Mouse (Mus musculus): ENCODE results near the gene a. TPM values are rescaled to one million over a fixed set of nuclear protein-coding genes. Genes with fewer than 3 reads are reported as not detected.

a gene
- polyA plus RNA-seq, 1 experiment from 2014 or later: 3.8 TPM

DNA sequence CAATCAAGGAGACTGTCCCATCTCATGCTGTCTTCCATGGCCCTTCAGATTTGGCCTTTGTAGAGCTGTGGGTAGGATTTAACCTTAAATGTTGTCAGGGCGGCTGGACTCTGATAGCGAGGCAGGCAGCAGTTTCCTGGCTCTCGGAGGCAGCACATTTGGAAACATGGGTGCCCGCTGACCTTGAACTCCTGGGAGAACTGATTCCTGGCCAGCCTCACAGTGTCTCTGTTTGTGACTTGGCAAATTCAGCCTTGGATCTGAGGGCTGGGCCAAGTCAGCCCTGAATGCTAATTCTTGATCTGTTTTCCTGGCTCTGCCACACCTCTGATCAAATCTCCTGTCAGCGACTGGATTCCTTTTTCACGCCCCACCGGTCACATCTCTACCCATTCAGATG is 14.7 kb upstream of the a start:
- Histone ChIP-seq H3K36me3 (ENCODE audit: control insufficient read depth, insufficient read depth, low read length) (no peaks in the 10 kb centered on the region), H3K4me3 (replicated peaks; ENCODE audit: low read depth, low read length) (no peak overlapping the region), H3K9me3 (ENCODE audit: control insufficient read depth, low read length) (no peaks in the 10 kb centered on the region), H3K27me3 (ENCODE audit: control insufficient read depth, insufficient read depth, low read length) (no peaks in the 10 kb centered on the region), H3K4me2 (ENCODE audit: low read length) (no peak overlapping the region), H3K27ac (replicated peaks; ENCODE audit: low read depth, low read length) (no peak overlapping the region), H3K4me1 (ENCODE audit: control insufficient read depth, insufficient read depth, low read length) (no peaks in the 10 kb centered on the region), H3K9ac (replicated peaks; ENCODE audit: low read length) (no peak overlapping the region)
- ATAC-seq (ENCODE audit: low FRiP score, low TSS enrichment) (no peak), DNase-seq (no peak)
- WGBS: 71% methylated on average over 7 of the region's 7 CpGs

DNA sequence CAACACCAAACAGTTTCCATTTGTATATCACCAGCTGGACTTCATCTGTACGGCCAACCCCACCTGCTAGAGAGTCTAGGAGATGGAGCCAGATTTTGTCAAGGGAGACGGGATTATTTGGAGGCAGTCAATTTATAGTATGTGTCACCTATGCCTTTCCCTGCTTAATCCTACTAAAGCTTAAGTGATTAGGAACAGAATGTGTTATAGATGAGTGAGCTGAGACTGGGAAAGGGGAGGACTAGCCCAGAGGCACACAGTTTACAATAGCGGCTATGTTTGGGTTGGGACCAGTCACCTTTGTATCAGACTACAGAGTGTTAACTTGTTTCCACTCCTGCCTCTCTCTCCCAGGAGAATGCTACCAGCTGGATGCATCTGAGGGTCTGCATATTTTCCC is 11.6 kb upstream of the a start:
- Histone ChIP-seq H3K4me2 (ENCODE audit: low read length) (no peak overlapping the region), H3K4me3 (replicated peaks; ENCODE audit: low read depth, low read length) (no peak overlapping the region), H3K4me1 (ENCODE audit: control insufficient read depth, insufficient read depth, low read length) (peaks cover under 1% of the 10 kb centered on the region; the same call in 1 of the 2 replicates), H3K27me3 (ENCODE audit: control insufficient read depth, insufficient read depth, low read length) (no peaks in the 10 kb centered on the region), H3K9me3 (ENCODE audit: control insufficient read depth, low read length) (no peaks in the 10 kb centered on the region), H3K36me3 (ENCODE audit: control insufficient read depth, insufficient read depth, low read length) (no peaks in the 10 kb centered on the region), H3K27ac (replicated peaks; ENCODE audit: low read depth, low read length) (no peak overlapping the region), H3K9ac (replicated peaks; ENCODE audit: low read length) (no peak overlapping the region)
- 52% methylated on average over 3 of the region's 3 CpGs for WGBS
- no peak for ATAC-seq (ENCODE audit: low FRiP score, low TSS enrichment)
- no peak for DNase-seq

DNA sequence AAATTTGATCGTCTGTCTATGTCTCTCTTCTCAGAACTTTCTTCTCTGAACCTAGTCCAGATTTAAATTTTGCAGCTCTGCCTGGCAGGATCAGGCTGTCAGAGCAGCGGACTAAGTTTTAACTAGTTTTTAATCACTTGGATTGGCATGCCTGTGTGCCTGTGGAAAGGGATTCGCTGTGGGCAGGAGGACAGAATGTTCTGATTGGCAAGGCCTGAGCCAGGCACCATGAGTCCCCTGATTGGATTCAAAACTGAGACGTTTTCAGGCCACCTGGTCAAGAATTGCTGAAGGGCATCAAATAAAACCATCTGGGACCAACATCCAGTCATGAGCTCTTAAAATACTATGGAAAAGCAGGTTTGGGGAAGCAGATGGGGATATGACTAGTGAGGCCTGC is 8.8 kb upstream of the a start:
- Histone ChIP-seq H3K9me3 (ENCODE audit: control insufficient read depth, low read length) (no peaks in the 10 kb centered on the region), H3K27ac (replicated peaks; ENCODE audit: low read depth, low read length) (no peak overlapping the region), H3K27me3 (ENCODE audit: control insufficient read depth, insufficient read depth, low read length) (no peaks in the 10 kb centered on the region), H3K4me3 (replicated peaks; ENCODE audit: low read depth, low read length) (no peak overlapping the region), H3K4me1 (ENCODE audit: control insufficient read depth, insufficient read depth, low read length) (peaks cover 15% of the 10 kb centered on the region; the same call in 1 of the 2 replicates), H3K4me2 (ENCODE audit: low read length) (no peak overlapping the region), H3K36me3 (ENCODE audit: control insufficient read depth, insufficient read depth, low read length) (no peaks in the 10 kb centered on the region), H3K9ac (replicated peaks; ENCODE audit: low read length) (no peak overlapping the region)
- DNase-seq (no peak), ATAC-seq (ENCODE audit: low FRiP score, low TSS enrichment) (no peak)
- 82% methylated on average over 4 of the region's 4 CpGs for WGBS

DNA sequence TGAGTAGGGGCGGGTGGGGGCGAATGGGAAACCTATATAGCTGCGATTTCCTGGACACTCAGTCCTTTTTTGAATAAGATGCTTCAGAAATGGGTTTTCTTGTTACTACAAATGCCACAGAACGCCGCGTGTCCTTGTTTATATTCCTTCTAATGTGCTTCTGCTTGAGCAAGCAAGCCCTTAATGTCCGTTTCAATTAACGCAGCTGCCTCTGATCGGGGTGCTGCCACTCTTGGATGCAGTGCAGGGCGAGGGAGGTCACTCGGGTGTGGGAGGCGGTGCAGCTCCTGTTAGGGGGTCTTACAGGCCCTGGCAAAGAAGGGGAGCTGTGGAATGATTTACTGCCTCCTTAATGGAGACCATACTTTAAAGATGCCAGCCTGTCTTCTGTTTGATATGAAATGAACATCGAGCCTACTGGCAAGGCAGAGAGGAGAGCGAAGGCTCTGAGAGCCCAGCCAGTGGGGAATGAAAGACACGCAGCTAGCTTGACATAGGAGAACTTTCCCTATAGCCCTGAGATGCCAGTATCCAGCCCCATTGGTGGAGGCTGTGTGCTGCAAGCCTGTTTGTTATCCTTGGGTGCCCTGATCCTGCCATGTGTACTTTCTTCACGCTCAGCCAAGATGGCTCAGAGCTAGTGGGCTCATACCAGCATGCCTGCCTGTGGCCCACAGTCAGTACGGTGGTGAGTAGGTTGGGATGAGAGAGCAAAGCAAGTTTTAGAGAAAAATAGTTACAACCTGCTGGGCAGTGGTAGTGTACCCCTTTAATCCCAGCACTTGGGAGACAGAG is 8.1 kb upstream of the a start:
- Histone ChIP-seq H3K27me3 (ENCODE audit: control insufficient read depth, insufficient read depth, low read length) (no peaks in the 10 kb centered on the region), H3K4me2 (ENCODE audit: low read length) (no peak overlapping the region), H3K27ac (replicated peaks; ENCODE audit: low read depth, low read length) (no peak overlapping the region), H3K36me3 (ENCODE audit: control insufficient read depth, insufficient read depth, low read length) (no peaks in the 10 kb centered on the region), H3K4me3 (replicated peaks; ENCODE audit: low read depth, low read length) (no peak overlapping the region), H3K4me1 (ENCODE audit: control insufficient read depth, insufficient read depth, low read length) (peaks cover 15% of the 10 kb centered on the region; the same call in 1 of the 2 replicates), H3K9ac (replicated peaks; ENCODE audit: low read length) (no peak overlapping the region), H3K9me3 (ENCODE audit: control insufficient read depth, low read length) (no peaks in the 10 kb centered on the region)
- WGBS: 73% methylated on average over 17 of the region's 17 CpGs
- no peak for ATAC-seq (ENCODE audit: low FRiP score, low TSS enrichment)
- DNase-seq: no peak

DNA sequence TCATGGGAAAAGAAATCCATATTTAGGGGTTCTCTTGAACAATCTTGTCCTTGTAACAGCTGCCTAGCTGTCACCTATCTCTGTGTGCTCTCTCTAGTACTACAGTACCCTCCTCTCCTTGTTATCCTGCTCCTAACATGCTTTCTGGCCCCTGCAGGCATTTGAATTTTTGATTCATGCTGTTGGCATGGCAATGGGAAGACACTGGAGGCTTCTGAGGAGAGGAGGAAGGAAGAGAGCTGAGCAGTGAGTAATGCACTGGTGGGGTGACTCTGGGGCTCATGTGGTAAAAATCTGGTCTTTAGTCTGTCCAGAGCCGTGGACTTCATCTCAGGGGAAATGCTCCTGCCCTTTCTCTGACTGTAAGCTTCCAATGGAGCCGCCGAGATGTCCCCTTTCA is 5.9 kb upstream of the a start:
- Histone ChIP-seq H3K4me1 (ENCODE audit: control insufficient read depth, insufficient read depth, low read length) (peaks cover 18% of the 10 kb centered on the region; the same call in 1 of the 2 replicates), H3K27me3 (ENCODE audit: control insufficient read depth, insufficient read depth, low read length) (no peaks in the 10 kb centered on the region), H3K9me3 (ENCODE audit: control insufficient read depth, low read length) (no peaks in the 10 kb centered on the region), H3K27ac (replicated peaks; ENCODE audit: low read depth, low read length) (peak overlapping the region; percentile 52; the same call in 1 of the 2 replicates), H3K9ac (replicated peaks; ENCODE audit: low read length) (no peak overlapping the region), H3K36me3 (ENCODE audit: control insufficient read depth, insufficient read depth, low read length) (no peaks in the 10 kb centered on the region), H3K4me3 (replicated peaks; ENCODE audit: low read depth, low read length) (no peak overlapping the region), H3K4me2 (ENCODE audit: low read length) (0 out of 2 replicates have a peak overlapping the region, but pooled peaks have one; percentile 10)
- WGBS: 50% methylated on average over 3 of the region's 3 CpGs
- ATAC-seq (ENCODE audit: low FRiP score, low TSS enrichment) (no peak), DNase-seq (peak; percentile 59)

DNA sequence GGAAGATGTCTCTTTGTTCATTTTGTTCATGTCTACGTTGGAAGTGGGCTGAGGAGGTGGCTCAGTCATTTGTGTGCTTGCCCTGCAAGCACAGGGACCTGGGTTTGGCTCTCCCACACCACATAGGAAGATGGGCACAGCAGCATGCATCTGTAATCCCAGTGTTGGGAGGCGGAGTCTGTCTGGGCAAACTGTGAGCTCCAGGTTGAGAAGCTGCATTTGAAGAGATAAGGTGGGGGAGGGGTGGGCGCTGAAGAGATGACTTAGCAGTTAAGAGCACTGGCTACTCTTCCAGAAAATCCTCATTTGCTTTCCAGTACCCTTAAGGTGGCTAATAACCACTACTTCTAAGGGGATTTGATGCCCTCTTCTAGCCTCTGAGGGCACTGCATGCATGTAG is 5.0 kb upstream of the a start:
- H3K36me3 ChIP-seq (ENCODE audit: control insufficient read depth, insufficient read depth, low read length): no peaks in the 10 kb centered on the region
- no peaks in the 10 kb centered on the region for H3K9me3 ChIP-seq (ENCODE audit: control insufficient read depth, low read length)
- peak overlapping the region; percentile 52; the same call in 1 of the 2 replicates for H3K27ac ChIP-seq (replicated peaks; ENCODE audit: low read depth, low read length)
- no peak overlapping the region for H3K4me3 ChIP-seq (replicated peaks; ENCODE audit: low read depth, low read length)
- DNase-seq (no peak), ATAC-seq (ENCODE audit: low FRiP score, low TSS enrichment) (no peak)
- H3K4me2 ChIP-seq (ENCODE audit: low read length): no peak overlapping the region
- WGBS: 40% methylated on average over 3 of the region's 3 CpGs
- H3K4me1 ChIP-seq (ENCODE audit: control insufficient read depth, insufficient read depth, low read length): peaks cover 18% of the 10 kb centered on the region; the same call in 1 of the 2 replicates
- H3K9ac ChIP-seq (replicated peaks; ENCODE audit: low read length): no peak overlapping the region
- H3K27me3 ChIP-seq (ENCODE audit: control insufficient read depth, insufficient read depth, low read length): no peaks in the 10 kb centered on the region

DNA sequence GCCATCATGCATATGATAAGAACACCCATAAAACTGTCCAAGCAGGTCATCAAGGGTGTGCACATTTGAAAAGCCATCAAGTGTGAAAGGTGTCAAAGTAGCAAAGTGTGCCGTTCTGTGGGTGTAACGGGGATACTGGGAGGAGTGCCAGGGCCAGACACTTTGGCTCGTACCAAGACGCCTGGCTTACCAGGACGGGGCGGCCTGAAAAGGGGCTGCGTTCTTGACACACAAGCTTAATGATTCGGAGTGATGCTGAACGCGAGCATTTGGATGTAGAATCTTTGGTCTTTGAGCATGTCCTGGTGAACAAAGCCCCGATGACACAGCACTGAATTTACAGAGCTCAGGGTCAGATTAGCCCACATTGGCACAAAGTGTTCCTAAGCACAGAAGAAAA is 4.4 kb upstream of the a start:
- no peak overlapping the region for H3K4me2 ChIP-seq (ENCODE audit: low read length)
- 75% methylated on average over 11 of the region's 11 CpGs for WGBS
- ATAC-seq (ENCODE audit: low FRiP score, low TSS enrichment): no peak
- no peak for DNase-seq
- H3K9ac ChIP-seq (replicated peaks; ENCODE audit: low read length): no peak overlapping the region
- no peaks in the 10 kb centered on the region for H3K36me3 ChIP-seq (ENCODE audit: control insufficient read depth, insufficient read depth, low read length)
- no peak overlapping the region for H3K27ac ChIP-seq (replicated peaks; ENCODE audit: low read depth, low read length)
- H3K27me3 ChIP-seq (ENCODE audit: control insufficient read depth, insufficient read depth, low read length): no peaks in the 10 kb centered on the region
- no peak overlapping the region for H3K4me3 ChIP-seq (replicated peaks; ENCODE audit: low read depth, low read length)
- H3K4me1 ChIP-seq (ENCODE audit: control insufficient read depth, insufficient read depth, low read length): peaks cover 18% of the 10 kb centered on the region; the same call in 1 of the 2 replicates
- H3K9me3 ChIP-seq (ENCODE audit: control insufficient read depth, low read length): no peaks in the 10 kb centered on the region

DNA sequence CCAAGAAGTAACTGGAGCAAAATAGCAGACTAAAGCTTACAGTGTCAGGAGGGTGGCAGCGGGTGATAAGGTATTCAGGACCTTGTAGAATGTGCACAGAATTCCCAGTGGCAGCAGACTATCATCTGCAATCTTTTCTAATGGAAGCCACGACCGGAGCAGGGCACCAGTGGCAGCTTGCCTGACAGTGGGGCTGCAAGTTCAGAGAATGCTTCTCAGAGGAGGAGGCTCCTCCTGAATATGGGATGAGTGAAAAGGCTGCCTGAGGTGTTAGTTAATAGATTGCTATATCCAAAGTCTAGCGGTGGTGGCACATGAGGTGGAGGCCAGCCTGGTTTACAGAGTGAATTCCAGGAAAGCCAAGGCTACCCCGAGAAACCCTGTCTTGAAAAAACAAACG is 1.8 kb upstream of the a start:
- H3K4me2 ChIP-seq (ENCODE audit: low read length): no peak overlapping the region
- H3K27me3 ChIP-seq (ENCODE audit: control insufficient read depth, insufficient read depth, low read length): no peaks in the 10 kb centered on the region
- H3K4me3 ChIP-seq (replicated peaks; ENCODE audit: low read depth, low read length): no peak overlapping the region
- WGBS: 77% methylated on average over 6 of the region's 6 CpGs
- no peaks in the 10 kb centered on the region for H3K36me3 ChIP-seq (ENCODE audit: control insufficient read depth, insufficient read depth, low read length)
- DNase-seq (no peak), ATAC-seq (ENCODE audit: low FRiP score, low TSS enrichment) (no peak)
- H3K9ac ChIP-seq (replicated peaks; ENCODE audit: low read length): no peak overlapping the region
- H3K27ac ChIP-seq (replicated peaks; ENCODE audit: low read depth, low read length): no peak overlapping the region
- H3K4me1 ChIP-seq (ENCODE audit: control insufficient read depth, insufficient read depth, low read length): peaks cover 39% of the 10 kb centered on the region
- H3K9me3 ChIP-seq (ENCODE audit: control insufficient read depth, low read length): no peaks in the 10 kb centered on the region

Data from midbrain, embryonic 14.5 days (tissue).